Mouse (Mus musculus) cerebellum, postnatal 25 days (tissue): ENCODE data around the gene F3.

ENCODE experiments used
- DNase-seq, 2 experiments: peaks; one replicate each; pipeline ENCODE4 v3.0.0; 2021; ENCODE audit warnings: mixed read lengths in 2 of 2

Gene F3

DNA sequence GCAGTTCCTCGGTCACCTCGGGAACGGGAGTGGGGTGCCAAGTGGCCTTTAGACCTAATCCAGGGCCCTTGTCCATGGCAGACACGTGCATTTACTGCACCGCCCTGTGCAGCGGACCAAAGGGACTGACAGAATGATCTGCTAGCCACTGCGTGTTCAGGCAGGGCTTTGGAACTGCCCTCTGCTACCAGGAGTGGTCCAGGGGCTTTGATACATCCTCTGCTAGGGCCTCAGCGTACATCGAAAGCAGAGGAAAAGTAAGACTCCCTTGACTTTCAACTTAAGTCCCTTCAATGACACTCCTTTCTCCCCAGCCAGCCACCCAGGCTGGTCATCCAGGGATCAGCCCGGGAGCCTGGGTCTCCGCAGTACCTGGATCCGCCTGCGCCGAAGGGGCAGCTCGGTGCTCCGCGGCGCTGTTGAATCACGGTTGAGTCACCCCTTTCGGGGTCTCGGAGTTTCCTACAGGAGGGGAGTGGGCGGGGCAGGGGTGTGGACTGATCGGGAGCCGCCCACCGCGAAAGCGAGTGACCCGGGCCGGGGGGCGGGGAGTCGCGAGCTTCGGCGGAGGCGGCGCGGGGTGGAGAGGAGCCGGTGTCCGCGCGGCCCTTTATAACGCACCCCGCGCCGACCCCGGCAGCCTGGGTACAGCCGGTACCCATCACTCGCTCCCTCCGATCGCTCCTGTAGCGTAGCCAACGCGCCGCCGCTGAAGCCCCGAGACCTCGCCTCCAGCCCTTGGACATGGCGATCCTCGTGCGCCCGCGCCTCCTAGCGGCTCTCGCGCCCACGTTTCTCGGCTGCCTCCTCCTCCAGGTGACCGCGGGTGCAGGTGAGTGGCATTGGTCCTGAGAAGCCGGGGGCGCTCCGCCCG is at the start of gene F3:
TSS of gene F3 (plus strand) at position 567 of the 874 bp plus-strand sequence.
- peak; percentile 85 to 91 for DNase-seq

GRCm38 (mm10) chr3:121678935-121679334 is 44.4 kb upstream of the F3 start:
- DNase-seq, result no peak

DNA sequence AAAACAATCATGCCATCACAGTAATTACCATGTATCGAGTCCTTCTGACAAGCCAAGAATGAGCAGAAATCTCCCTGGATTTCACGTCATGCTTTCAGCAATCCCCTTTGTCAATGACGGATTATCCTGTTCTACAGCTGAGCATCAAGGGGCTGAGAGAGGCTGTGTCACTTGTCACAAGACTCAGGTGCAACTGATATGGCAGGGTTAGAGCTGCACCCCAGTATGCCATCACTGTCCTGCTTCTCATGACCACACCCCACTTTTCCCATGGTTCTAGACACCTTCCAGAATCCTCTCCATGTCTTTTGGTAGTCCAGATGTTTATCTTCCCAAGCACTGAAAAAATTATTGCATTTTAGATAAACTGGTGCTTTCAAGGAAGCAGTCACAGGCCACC is 43.9 kb upstream of the F3 start:
- DNase-seq, result no peak

GRCm38 (mm10) chr3:121680187-121680586 is 43.1 kb upstream of the F3 start:
- DNase-seq, result no peak

GRCm38 (mm10) chr3:121682439-121683411 is 40.6 kb upstream of the F3 start:
- DNase-seq, result no peak

DNA sequence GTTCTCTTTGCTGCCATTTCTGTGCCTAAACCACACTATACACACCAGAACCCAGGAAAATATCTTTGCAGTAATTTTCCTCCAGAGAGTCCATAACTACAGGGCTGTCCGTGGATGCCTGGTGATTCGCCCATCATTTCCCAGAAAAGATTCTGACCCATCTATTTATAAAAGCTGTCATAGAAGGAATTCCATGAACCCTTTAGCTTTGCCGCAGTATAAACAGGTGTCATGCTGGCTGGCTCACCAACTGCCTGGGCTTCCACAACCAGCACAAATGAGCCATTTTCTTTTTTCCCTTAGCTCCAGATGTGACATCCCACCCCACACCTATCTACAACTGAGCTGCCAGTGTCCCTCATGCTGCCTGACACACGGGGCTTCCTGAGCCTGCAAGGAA is 38.8 kb upstream of the F3 start:
- DNase-seq, result no peak

DNA sequence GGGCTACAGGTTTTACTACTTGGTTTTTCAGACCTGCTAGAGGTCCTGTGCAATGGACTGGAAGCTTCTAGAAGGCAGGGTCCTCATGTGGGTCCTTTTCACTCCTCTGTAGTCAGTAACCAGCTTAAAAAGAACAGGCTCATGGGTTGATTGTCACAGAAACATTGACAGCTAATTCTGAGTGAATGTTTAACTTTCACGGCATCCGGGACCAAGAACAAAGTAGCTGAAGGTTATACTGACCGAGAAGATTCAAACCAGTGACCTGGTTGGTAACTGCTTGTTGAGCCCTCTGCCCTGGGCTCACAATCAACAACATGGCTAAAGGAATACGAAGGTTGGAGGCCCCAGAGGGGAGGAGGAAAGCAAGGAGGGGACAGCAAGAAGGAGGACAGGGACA is 38.4 kb upstream of the F3 start:
- DNase-seq, result no peak

GRCm38 (mm10) chr3:121685985-121686384 is 37.4 kb upstream of the F3 start:
- no peak for DNase-seq

- peak in 1 of 2 experiments; percentile 42 for DNase-seq
These were observed 36.9 kb upstream of the F3 start for GRCm38 (mm10) chr3:121686408-121686911.

DNA sequence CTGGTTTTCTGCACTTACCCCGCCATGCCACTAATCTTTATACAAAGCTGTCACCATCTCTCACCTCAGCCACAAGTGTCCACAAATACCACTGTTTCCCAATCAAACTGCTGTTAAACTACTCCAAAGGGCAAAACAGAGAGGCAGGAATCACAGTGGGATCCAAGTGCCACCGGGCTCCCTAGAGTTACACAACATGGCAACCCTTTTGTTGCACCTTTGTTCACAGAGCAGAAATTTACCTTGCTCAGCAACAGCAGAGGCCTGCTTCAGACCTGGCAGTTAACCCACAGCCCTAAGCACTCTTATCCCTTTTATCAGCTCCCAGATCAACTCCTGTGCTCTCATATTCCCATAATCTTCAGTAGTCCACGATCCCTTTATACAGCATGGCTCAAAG is 35.6 kb upstream of the F3 start:
- DNase-seq, result no peak

GRCm38 (mm10) chr3:121689029-121689428 is 34.3 kb upstream of the F3 start:
- DNase-seq, result no peak

DNA sequence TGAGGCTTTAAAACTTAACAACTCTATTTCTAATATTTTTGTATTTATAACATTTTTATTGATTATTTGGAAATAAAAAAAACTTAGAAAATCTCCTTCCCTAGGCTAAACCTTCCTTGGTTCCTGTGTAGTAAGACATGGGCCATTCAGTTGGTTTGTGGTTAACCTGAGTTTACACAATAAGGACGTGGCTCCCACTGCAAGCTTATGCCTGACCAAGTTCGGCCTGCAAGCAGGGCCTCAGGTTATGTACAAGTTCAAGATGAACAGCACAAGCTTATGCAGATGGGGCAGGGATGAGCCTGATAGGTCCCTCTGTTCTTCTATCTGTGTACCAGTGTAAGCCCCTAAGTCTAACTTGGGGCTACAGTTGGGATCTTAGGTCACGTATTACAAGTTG is 33.6 kb upstream of the F3 start:
- DNase-seq, result no peak

DNA sequence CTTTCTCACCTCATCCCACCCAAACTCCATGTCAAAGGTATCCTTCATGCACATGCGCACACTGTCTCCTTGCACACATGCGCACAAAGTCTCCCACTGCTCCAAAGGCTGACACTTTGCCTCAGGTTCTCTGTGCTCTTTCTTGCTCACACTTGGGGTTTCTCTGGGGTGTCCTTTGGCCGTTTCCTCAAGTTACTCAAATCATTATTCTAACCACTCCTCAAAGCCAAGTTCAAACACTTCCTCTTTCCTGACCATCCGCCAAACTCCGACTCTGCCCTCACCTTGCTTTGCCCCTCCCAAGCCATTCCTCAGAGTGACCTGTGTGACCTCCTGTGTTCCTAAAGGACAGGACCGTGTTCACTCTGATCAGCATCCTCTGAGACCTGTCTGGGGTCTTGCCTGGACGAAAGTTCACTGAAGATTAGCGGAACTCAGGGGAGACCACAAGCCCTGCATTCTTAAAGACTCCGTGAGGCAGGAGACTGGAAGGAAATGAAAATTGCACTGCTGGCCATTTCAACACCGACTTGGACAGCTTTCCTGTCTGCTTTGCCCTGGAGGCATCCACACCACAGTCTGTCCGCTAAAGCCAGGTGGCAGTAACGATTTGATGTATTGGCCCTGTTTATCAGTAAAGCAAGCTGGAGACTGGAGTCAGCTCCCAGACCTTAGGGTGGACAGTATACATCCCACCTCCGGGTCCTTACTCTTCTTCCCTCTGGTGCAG is 30.2 kb upstream of the F3 start:
- no peak for DNase-seq

GRCm38 (mm10) chr3:121693746-121694145 is 29.6 kb upstream of the F3 start:
- DNase-seq, result no peak

GRCm38 (mm10) chr3:121697169-121697568 is 26.2 kb upstream of the F3 start:
- DNase-seq, result peak in 1 of 2 experiments; percentile 36

- DNase-seq, result no peak
These were observed 23.9 kb upstream of the F3 start for GRCm38 (mm10) chr3:121699401-121699800.

DNA sequence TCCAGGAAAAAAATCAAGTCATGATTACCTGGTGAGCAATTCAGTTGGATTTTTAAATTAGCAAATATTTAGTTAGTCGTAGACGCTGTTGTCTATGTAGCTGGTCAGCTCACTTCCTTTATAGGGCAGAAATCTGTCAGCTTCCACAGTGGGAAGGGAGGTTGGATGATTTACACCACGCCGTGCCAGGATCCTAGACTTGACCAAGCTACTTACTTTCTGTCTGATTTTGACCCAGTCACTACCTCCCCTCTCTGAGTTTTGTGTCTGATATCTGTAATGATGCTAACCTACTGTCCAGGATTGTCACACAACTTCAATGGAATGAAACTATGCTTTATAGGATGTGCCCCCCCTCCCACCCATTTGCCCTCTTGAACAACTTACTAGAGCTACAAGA is 23.5 kb upstream of the F3 start:
- no peak for DNase-seq

GRCm38 (mm10) chr3:121700364-121700952 is 22.9 kb upstream of the F3 start:
- DNase-seq, result no peak

DNA sequence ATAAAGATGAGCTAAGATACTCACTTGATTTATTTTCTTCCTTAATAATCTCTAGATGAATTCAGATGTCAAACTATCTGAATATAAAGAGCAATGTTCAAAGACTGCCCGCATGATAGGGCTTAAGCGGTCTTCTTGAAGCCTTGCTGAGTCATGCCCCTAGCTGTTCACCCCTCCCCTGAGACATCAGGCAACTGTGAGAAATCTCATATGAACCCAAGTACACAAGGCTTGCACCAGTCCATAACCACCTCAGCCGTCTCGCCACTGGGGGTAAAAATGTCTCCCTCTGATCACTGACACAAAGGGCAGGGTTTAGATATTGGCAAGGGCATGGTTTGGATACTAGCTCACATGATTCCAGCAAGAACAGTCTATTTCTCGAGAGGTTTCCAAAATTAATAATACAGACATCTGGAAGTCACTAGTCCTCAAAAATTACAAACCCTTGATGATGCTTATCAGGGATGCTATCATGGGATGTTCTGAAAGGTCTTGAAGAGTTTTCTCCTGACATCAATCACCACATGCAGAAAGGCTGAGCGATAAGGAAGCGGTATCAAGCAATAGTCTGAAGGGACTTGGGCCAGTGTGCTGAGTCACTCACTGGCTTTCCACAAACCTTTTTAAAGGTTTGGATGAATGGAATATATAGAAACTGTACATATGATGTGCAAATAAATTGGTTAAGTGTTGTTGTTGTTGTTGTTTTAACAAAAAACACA is 20.0 kb upstream of the F3 start:
- no peak for DNase-seq

DNA sequence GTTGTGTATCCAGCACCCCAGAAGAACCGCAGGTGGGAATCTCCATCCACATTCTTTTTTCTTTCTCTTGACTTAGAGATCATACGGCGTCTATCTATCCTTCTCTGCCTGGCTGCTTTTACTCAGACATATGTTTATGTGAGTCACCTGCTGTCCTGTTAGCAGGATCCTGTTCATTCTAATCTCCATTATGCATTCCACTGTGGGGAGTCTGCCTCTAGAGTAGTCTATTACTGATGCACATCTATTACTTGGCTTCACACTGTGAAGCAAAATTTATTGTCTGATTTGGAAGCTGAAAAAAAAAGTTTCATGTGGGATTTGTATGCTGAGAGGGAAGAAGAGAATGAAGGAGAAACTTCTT is 19.5 kb upstream of the F3 start:
- no peak for DNase-seq

DNA sequence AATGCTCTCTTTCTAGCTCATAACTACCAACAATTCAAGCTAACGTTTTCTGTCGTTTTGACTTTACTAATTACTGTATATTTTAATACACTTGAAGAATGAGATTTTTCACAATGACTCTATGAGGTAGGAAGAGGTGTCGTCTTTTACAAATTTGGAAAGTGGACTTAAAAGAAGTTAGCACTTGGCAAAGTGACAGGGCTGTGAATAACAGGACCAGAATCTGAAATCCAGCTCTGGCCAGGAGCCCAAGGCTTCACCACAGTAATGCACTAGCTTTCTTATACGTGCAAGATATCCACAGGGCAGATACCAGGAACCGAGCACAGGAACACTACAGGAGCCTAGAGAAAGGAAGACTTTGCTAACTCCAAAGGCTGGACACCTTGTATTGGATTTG is 17.2 kb upstream of the F3 start:
- no peak for DNase-seq

- DNase-seq, result no peak
These were observed 16.2 kb upstream of the F3 start for GRCm38 (mm10) chr3:121707106-121707505.
